Mouse (Mus musculus): ENCODE results near the gene Ccdc163. TPM values are rescaled to one million over a fixed set of nuclear protein-coding genes. Genes with fewer than 3 reads are reported as not detected.

The Ccdc163 gene
- polyA plus RNA-seq, 1 experiment from 2014 or later = 34.1 TPM

DNA sequence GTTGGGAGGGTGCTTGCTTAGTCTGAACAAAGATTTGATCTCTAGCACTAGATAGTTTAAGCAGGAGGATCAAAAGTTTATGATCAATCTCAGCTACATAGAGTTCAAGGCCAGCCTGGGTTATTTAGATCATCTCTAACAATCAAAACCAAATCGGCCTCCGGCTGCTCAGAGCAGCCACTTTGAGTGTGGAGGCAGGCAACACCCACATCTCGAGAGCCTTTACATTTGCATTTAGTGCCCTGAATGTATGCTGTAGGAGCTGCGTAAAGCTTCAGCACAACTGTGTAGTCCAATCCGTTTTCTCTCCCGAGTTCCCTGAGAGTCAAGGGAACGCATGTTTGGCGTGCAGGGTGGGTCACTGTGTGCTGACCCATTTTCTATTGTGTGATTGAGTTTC lies 84.1 kb downstream of the Ccdc163 start:
- Histone ChIP-seq H3K27ac (ENCODE audit: low read depth, low read length) (no peak overlapping the region), H3K4me1 (replicated peaks; ENCODE audit: control insufficient read depth, insufficient read depth, low read length) (no peaks in the 10 kb centered on the region), H3K9me3 (ENCODE audit: control insufficient read depth, low read length) (no peaks in the 10 kb centered on the region), H3K9ac (ENCODE audit: low read depth, low read length) (no peak overlapping the region), H3K36me3 (ENCODE audit: control insufficient read depth, insufficient read depth, low read length) (no peaks in the 10 kb centered on the region), H3K4me3 (ENCODE audit: low read depth, low read length) (no peak overlapping the region), H3K4me2 (replicated peaks; ENCODE audit: low read depth, low read length) (no peak overlapping the region), H3K27me3 (ENCODE audit: control insufficient read depth, insufficient read depth, low read length) (no peaks in the 10 kb centered on the region)
- ATAC-seq (ENCODE audit: low FRiP score) = no peak
- DNase-seq (ENCODE audit: low spot score) = no peak
- 89% methylated on average over 8 of the region's 8 CpGs for WGBS

DNA sequence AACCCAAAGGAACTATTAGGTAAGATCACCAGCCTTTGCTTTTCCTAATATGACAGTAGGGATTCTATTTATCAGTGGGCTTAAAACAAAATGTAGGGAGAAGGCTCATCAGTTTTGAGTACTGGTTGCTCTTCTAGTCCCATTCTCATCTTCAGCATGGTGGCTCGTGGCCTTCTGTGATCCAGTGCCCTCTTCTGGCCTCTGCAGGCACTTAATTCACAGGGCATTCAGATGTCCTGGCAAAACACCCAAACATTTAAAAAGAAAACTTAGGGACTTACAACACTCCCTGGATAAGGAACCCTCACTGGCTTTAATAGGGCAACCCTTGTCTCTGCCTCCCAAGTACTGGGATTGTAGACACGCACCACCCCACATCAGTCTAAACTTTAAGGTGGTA lies 86.0 kb downstream of the Ccdc163 start:
- H3K4me2 ChIP-seq (replicated peaks; ENCODE audit: low read depth, low read length) = no peak overlapping the region
- no peak for DNase-seq (ENCODE audit: low spot score)
- H3K36me3 ChIP-seq (ENCODE audit: control insufficient read depth, insufficient read depth, low read length) = no peaks in the 10 kb centered on the region
- no peaks in the 10 kb centered on the region for H3K27me3 ChIP-seq (ENCODE audit: control insufficient read depth, insufficient read depth, low read length)
- no peak overlapping the region for H3K9ac ChIP-seq (ENCODE audit: low read depth, low read length)
- H3K4me1 ChIP-seq (replicated peaks; ENCODE audit: control insufficient read depth, insufficient read depth, low read length) = no peaks in the 10 kb centered on the region
- no peaks in the 10 kb centered on the region for H3K9me3 ChIP-seq (ENCODE audit: control insufficient read depth, low read length)
- 83% methylated on average over 2 of the region's 2 CpGs for WGBS
- H3K4me3 ChIP-seq (ENCODE audit: low read depth, low read length) = no peak overlapping the region
- no peak for ATAC-seq (ENCODE audit: low FRiP score)
- H3K27ac ChIP-seq (ENCODE audit: low read depth, low read length) = no peak overlapping the region

DNA sequence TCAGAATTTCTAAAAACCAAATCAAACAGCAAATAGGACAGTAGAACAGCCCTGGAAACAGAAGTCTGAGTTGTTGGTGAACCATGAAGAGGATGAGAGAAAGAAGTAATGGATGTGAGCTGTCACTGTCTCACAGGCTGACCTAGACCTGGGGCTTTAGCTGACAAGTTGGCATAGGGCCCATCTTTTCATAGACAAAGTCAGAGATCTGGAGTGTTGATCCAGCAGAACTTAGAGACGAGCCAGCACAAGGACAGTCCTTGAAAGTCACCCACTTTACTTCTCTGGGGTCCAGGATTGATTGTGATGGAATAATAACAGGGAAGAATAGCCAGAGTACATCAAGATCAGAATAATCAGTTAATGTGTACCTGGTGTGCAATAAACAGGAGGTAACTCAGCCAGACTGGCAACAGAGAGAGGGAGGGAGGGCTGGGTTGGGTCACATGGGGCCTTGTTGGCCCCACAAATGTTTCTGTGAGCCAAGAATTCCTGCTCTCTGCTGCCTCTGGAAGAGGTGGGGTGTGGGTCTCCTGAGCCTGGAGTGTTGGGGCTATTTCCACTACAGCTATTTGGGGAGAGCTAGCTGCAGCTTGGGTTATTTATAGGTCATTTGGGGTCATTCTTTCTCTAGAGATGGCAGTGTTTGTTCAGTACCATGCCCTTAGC lies 88.3 kb downstream of the Ccdc163 start:
- DNase-seq (ENCODE audit: low spot score) (no peak), ATAC-seq (ENCODE audit: low FRiP score) (no peak)
- no peak overlapping the region for H3K27ac ChIP-seq (ENCODE audit: low read depth, low read length)
- no peak overlapping the region for H3K4me3 ChIP-seq (ENCODE audit: low read depth, low read length)
- H3K27me3 ChIP-seq (ENCODE audit: control insufficient read depth, insufficient read depth, low read length) = no peaks in the 10 kb centered on the region
- H3K9ac ChIP-seq (ENCODE audit: low read depth, low read length) = no peak overlapping the region
- 73% methylated on average over 1 of the region's 1 CpGs for WGBS
- H3K4me1 ChIP-seq (replicated peaks; ENCODE audit: control insufficient read depth, insufficient read depth, low read length) = no peaks in the 10 kb centered on the region
- no peak overlapping the region for H3K4me2 ChIP-seq (replicated peaks; ENCODE audit: low read depth, low read length)
- no peaks in the 10 kb centered on the region for H3K36me3 ChIP-seq (ENCODE audit: control insufficient read depth, insufficient read depth, low read length)
- H3K9me3 ChIP-seq (ENCODE audit: control insufficient read depth, low read length) = no peaks in the 10 kb centered on the region

GRCm38 (mm10) chr4:116799901-116800300 lies 91.6 kb downstream of the Ccdc163 start:
- 0 out of 2 replicates have a peak, but pooled peaks cover 4% of the 10 kb centered on the region for H3K36me3 ChIP-seq (ENCODE audit: control insufficient read depth, insufficient read depth, low read length)
- no peak overlapping the region for H3K9ac ChIP-seq (ENCODE audit: low read depth, low read length)
- H3K4me1 ChIP-seq (replicated peaks; ENCODE audit: control insufficient read depth, insufficient read depth, low read length) = no peaks in the 10 kb centered on the region
- H3K4me2 ChIP-seq (replicated peaks; ENCODE audit: low read depth, low read length) = no peak overlapping the region
- no peaks in the 10 kb centered on the region for H3K27me3 ChIP-seq (ENCODE audit: control insufficient read depth, insufficient read depth, low read length)
- DNase-seq (ENCODE audit: low spot score) (peak; percentile 51), ATAC-seq (ENCODE audit: low FRiP score) (no peak)
- 43% methylated on average over 5 of the region's 5 CpGs for WGBS
- no peak overlapping the region for H3K27ac ChIP-seq (ENCODE audit: low read depth, low read length)
- no peak overlapping the region for H3K4me3 ChIP-seq (ENCODE audit: low read depth, low read length)
- H3K9me3 ChIP-seq (ENCODE audit: control insufficient read depth, low read length) = no peaks in the 10 kb centered on the region

Other genes starting within 250 kb of the Ccdc163 start
- gene Mast2, start 244.3 kb upstream of the Ccdc163 start, polyA plus RNA-seq (2014; fragmentation: Nextera tagmentation; extraction: Ambion mirVana) = 31.9 and 59.0 TPM in 2 replicates
- 5.5 and 5.6 TPM in 2 replicates for gene Ipp, start 201.0 kb upstream of the Ccdc163 start, polyA plus RNA-seq (2014; fragmentation: Nextera tagmentation; extraction: Ambion mirVana)
- 34.5 and 38.1 TPM in 2 replicates for gene Tmem69, start 152.6 kb upstream of the Ccdc163 start, polyA plus RNA-seq (2014; fragmentation: Nextera tagmentation; extraction: Ambion mirVana)
- gene Gpbp1l1, start 150.9 kb upstream of the Ccdc163 start, polyA plus RNA-seq (2014; fragmentation: Nextera tagmentation; extraction: Ambion mirVana) = 35.9 and 36.0 TPM in 2 replicates
- 2.8 and 2.9 TPM in 2 replicates for gene Ccdc17, start 111.9 kb upstream of the Ccdc163 start, polyA plus RNA-seq (2014; fragmentation: Nextera tagmentation; extraction: Ambion mirVana)
- 270 and 283 TPM in 2 replicates for gene Nasp, start 80.6 kb upstream of the Ccdc163 start, polyA plus RNA-seq (2014; fragmentation: Nextera tagmentation; extraction: Ambion mirVana)
- gene Akr1a1, start 56.8 kb upstream of the Ccdc163 start, polyA plus RNA-seq (2014; fragmentation: Nextera tagmentation; extraction: Ambion mirVana) = 600 and 609 TPM in 2 replicates
- gene Prdx1, start 23.0 kb upstream of the Ccdc163 start, polyA plus RNA-seq (2014; fragmentation: Nextera tagmentation; extraction: Ambion mirVana) = 985 and 989 TPM in 2 replicates
- gene Mmachc, start 103 bp upstream of the Ccdc163 start, polyA plus RNA-seq (2014; fragmentation: Nextera tagmentation; extraction: Ambion mirVana) = 23.3 and 30.9 TPM in 2 replicates
- 5.9 and 7.7 TPM in 2 replicates for gene Tesk2, start 12.4 kb downstream of the Ccdc163 start, polyA plus RNA-seq (2014; fragmentation: Nextera tagmentation; extraction: Ambion mirVana)
- 33.4 and 34.0 TPM in 2 replicates for gene Toe1, start 99.1 kb downstream of the Ccdc163 start, polyA plus RNA-seq (2014; fragmentation: Nextera tagmentation; extraction: Ambion mirVana)
- 14.4 and 16.6 TPM in 2 replicates for gene Mutyh, start 99.2 kb downstream of the Ccdc163 start, polyA plus RNA-seq (2014; fragmentation: Nextera tagmentation; extraction: Ambion mirVana)
- gene Hpdl, start 113.2 kb downstream of the Ccdc163 start, polyA plus RNA-seq (2014; fragmentation: Nextera tagmentation; extraction: Ambion mirVana) = 0.63 and 1.0 TPM in 2 replicates
- 9.8 and 10.4 TPM in 2 replicates for gene Zswim5, start 168.9 kb downstream of the Ccdc163 start, polyA plus RNA-seq (2014; fragmentation: Nextera tagmentation; extraction: Ambion mirVana)

Data from hindbrain, embryonic 11.5 days (tissue).